Mouse (Mus musculus): Measurements from ENCODE around the gene Ddx49. TPM values are rescaled to one million over a fixed set of nuclear protein-coding genes. Genes with fewer than 3 reads are reported as not detected.

Gene Ddx49
- polyA plus RNA-seq, 1 experiment from 2014 or later: 45.0 TPM

DNA sequence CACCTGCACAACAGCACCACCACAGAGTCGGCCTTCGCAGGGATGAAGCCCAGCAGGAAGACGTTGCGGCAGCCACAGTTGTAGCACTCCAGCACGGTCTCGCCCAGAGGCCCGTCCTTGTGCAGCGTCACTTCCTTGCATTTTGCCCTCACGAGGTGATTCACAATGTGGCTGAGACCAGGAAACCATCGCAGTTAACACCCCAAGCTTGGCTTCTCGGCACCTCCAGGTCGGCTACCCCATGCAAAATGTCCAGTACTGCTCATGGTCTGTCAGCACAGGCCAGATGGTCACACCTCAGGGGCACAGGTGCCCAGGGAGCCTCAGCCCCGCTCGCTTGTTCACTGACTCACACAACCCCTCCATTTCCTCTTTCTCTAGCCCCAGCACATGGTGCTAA is 39.7 kb upstream of the Ddx49 start:
- no peak overlapping the region for H3K4me3 ChIP-seq (ENCODE audit: low read depth, low read length)
- H3K27ac ChIP-seq (ENCODE audit: low read length): no peak overlapping the region
- H3K4me1 ChIP-seq (ENCODE audit: control insufficient read depth, insufficient read depth, low read length): no peaks in the 10 kb centered on the region
- ATAC-seq (ENCODE audit: insufficient number of reproducible peaks, insufficient read depth, low FRiP score, low read depth): no peak
- H3K9me3 ChIP-seq (ENCODE audit: control insufficient read depth, low read depth, low read length): no peaks in the 10 kb centered on the region
- H3K9ac ChIP-seq (replicated peaks; ENCODE audit: low read depth, low read length): no peak overlapping the region
- 92% methylated on average over 14 of the region's 14 CpGs for WGBS
- H3K36me3 ChIP-seq (ENCODE audit: control insufficient read depth, insufficient read depth, low read length): peaks cover 65% of the 10 kb centered on the region
- H3K4me2 ChIP-seq (replicated peaks; ENCODE audit: low read depth, low read length): no peak overlapping the region
- no peaks in the 10 kb centered on the region for H3K27me3 ChIP-seq (ENCODE audit: control insufficient read depth, insufficient read depth, low read length)

DNA sequence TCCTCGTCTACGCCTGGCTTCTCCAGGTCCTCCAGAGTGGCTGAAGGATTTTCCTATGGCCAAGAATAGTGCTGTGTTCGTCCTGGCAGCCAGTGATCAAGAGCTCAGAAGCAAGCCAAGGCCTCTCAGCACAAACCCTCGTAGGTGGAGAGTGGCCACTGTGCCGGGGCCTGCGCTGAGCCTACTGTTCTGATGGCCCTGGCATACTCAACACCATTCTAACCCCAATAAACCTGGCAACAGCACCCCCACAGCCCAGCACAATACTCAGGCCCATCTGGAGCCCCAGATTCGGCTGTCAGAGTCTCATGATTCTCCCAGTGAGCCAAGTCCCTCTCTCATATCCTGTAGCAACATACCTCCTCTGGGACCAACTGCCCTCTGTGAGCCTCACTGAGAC is 38.4 kb upstream of the Ddx49 start:
- H3K27ac ChIP-seq (ENCODE audit: low read length): no peak overlapping the region
- 90% methylated on average over 7 of the region's 7 CpGs for WGBS
- H3K4me2 ChIP-seq (replicated peaks; ENCODE audit: low read depth, low read length): no peak overlapping the region
- peaks cover 74% of the 10 kb centered on the region for H3K36me3 ChIP-seq (ENCODE audit: control insufficient read depth, insufficient read depth, low read length)
- H3K9ac ChIP-seq (replicated peaks; ENCODE audit: low read depth, low read length): no peak overlapping the region
- no peaks in the 10 kb centered on the region for H3K27me3 ChIP-seq (ENCODE audit: control insufficient read depth, insufficient read depth, low read length)
- ATAC-seq (ENCODE audit: insufficient number of reproducible peaks, insufficient read depth, low FRiP score, low read depth): no peak
- H3K9me3 ChIP-seq (ENCODE audit: control insufficient read depth, low read depth, low read length): no peaks in the 10 kb centered on the region
- H3K4me3 ChIP-seq (ENCODE audit: low read depth, low read length): no peak overlapping the region
- no peaks in the 10 kb centered on the region for H3K4me1 ChIP-seq (ENCODE audit: control insufficient read depth, insufficient read depth, low read length)

DNA sequence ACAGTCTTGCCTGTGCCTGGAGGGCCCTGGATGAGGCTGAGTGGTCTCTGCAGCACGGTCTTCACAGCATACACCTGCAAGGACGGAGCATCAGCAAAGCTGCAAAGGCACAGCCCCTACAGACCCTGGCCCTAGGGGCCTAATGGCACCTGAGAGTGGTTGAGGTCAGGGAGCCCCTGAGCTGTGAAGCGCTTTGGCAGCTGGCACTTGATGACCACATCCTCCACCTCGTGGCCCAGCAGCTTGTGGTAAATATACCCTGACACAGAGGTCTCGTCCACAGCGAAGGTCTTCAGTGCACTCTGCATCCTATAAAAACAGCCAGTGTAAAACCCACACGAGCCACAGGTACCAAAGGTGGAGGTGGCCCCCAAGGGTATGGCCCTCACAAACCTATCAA is 36.6 kb upstream of the Ddx49 start:
- H3K4me1 ChIP-seq (ENCODE audit: control insufficient read depth, insufficient read depth, low read length): no peaks in the 10 kb centered on the region
- no peak overlapping the region for H3K27ac ChIP-seq (ENCODE audit: low read length)
- no peak for ATAC-seq (ENCODE audit: insufficient number of reproducible peaks, insufficient read depth, low FRiP score, low read depth)
- H3K9me3 ChIP-seq (ENCODE audit: control insufficient read depth, low read depth, low read length): no peaks in the 10 kb centered on the region
- H3K36me3 ChIP-seq (ENCODE audit: control insufficient read depth, insufficient read depth, low read length): peaks cover 91% of the 10 kb centered on the region
- 90% methylated on average over 7 of the region's 7 CpGs for WGBS
- no peaks in the 10 kb centered on the region for H3K27me3 ChIP-seq (ENCODE audit: control insufficient read depth, insufficient read depth, low read length)
- H3K9ac ChIP-seq (replicated peaks; ENCODE audit: low read depth, low read length): no peak overlapping the region
- H3K4me3 ChIP-seq (ENCODE audit: low read depth, low read length): no peak overlapping the region
- H3K4me2 ChIP-seq (replicated peaks; ENCODE audit: low read depth, low read length): no peak overlapping the region

DNA sequence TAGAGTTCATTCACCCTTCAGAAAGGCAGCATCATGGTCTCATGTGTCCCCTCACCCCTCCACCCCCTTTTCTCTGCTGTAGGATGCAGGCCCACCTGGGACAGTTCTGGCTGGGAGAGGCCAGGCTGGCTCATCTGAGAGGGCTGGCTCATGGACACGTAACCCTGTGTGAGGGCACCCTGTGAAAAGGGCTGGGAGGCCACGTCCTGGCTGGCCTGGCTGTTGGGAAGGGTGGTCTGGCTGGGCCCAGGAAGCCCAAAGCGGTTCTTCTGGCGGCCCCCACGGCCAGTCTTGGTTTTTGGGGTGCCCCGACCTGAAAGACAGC is 30.6 kb upstream of the Ddx49 start:
- H3K4me1 ChIP-seq (ENCODE audit: control insufficient read depth, insufficient read depth, low read length): peaks cover 13% of the 10 kb centered on the region
- no peaks in the 10 kb centered on the region for H3K9me3 ChIP-seq (ENCODE audit: control insufficient read depth, low read depth, low read length)
- H3K36me3 ChIP-seq (ENCODE audit: control insufficient read depth, insufficient read depth, low read length): peaks cover 66% of the 10 kb centered on the region
- no peaks in the 10 kb centered on the region for H3K27me3 ChIP-seq (ENCODE audit: control insufficient read depth, insufficient read depth, low read length)
- WGBS: 96% methylated on average over 6 of the region's 6 CpGs
- H3K4me2 ChIP-seq (replicated peaks; ENCODE audit: low read depth, low read length): no peak overlapping the region
- no peak overlapping the region for H3K4me3 ChIP-seq (ENCODE audit: low read depth, low read length)
- no peak overlapping the region for H3K9ac ChIP-seq (replicated peaks; ENCODE audit: low read depth, low read length)
- no peak for ATAC-seq (ENCODE audit: insufficient number of reproducible peaks, insufficient read depth, low FRiP score, low read depth)
- H3K27ac ChIP-seq (ENCODE audit: low read length): no peak overlapping the region

DNA sequence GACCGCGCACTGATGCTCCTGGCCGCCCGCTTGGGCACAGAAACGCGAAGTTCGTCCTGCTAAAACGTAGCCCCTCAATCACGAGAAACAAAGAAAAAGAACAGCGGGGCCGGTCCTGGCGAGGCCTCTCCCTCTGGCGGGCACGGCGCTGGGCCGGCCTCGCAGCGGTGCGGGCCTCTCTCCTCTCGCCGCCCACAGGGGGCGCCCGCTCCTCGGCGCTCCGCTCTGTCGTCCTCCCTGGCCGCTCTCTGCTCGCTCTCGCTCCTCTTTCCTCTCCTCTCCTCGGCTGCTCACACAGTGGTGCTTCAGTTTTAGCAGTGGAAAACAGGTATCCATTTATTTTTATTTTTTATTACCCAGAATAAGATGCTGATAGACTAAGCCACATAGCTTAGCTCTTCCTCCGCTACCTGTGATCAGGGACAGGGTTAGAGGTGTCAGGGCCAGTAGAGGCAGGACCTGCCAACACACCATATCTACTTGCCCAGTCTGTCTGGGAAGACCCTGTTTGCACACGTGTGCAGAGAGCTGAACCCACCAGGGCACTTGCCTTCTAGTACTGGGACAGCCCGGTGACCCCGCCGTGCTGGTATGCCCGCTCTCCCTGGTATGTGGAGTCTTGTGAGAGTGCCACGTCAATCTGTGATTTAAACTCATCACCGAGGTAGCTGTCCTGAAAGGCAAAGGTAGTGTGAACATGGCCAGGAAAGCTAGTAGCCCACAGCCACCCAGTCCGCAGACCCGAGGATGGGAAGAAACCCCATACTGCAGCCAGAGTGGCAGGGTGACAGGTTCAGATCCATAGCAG is 30.0 kb upstream of the Ddx49 start:
- peak; percentile 66; the same call in 1 of the 2 replicates for ATAC-seq (ENCODE audit: insufficient number of reproducible peaks, insufficient read depth, low FRiP score, low read depth)
- Histone ChIP-seq H3K4me1 (ENCODE audit: control insufficient read depth, insufficient read depth, low read length) (peaks cover 13% of the 10 kb centered on the region), H3K4me3 (ENCODE audit: low read depth, low read length) (no peak overlapping the region), H3K36me3 (ENCODE audit: control insufficient read depth, insufficient read depth, low read length) (peaks cover 61% of the 10 kb centered on the region), H3K27ac (ENCODE audit: low read length) (no peak overlapping the region), H3K27me3 (ENCODE audit: control insufficient read depth, insufficient read depth, low read length) (no peaks in the 10 kb centered on the region), H3K9ac (replicated peaks; ENCODE audit: low read depth, low read length) (no peak overlapping the region), H3K9me3 (ENCODE audit: control insufficient read depth, low read depth, low read length) (no peaks in the 10 kb centered on the region), H3K4me2 (replicated peaks; ENCODE audit: low read depth, low read length) (no peak overlapping the region)
- WGBS: 26% methylated on average over 41 of the region's 41 CpGs

DNA sequence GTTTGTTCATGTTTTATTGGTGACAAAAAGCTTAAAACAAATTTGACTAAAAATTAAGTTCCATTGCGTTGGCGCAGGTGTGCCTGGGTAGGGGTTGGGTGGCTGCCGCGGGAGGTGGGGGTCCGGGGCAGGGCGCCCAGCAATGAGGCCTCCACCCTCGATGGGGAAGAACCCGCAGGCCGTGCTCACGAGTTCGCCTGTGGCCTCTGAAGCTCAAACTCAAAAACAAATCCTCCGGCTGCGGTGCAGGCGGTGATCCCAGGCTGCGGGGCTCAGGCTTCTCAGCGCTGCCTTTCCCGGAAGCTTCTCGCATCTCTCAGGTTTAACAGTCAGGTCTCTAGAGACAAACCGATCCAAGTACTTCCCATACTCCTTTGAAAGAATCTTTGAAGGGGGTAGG is 29.2 kb upstream of the Ddx49 start:
- 69% methylated on average over 19 of the region's 19 CpGs for WGBS
- H3K27ac ChIP-seq (ENCODE audit: low read length): no peak overlapping the region
- no peak overlapping the region for H3K4me3 ChIP-seq (ENCODE audit: low read depth, low read length)
- H3K4me2 ChIP-seq (replicated peaks; ENCODE audit: low read depth, low read length): no peak overlapping the region
- peaks cover 53% of the 10 kb centered on the region for H3K36me3 ChIP-seq (ENCODE audit: control insufficient read depth, insufficient read depth, low read length)
- H3K9ac ChIP-seq (replicated peaks; ENCODE audit: low read depth, low read length): no peak overlapping the region
- no peaks in the 10 kb centered on the region for H3K9me3 ChIP-seq (ENCODE audit: control insufficient read depth, low read depth, low read length)
- ATAC-seq (ENCODE audit: insufficient number of reproducible peaks, insufficient read depth, low FRiP score, low read depth): no peak
- H3K4me1 ChIP-seq (ENCODE audit: control insufficient read depth, insufficient read depth, low read length): peaks cover 13% of the 10 kb centered on the region
- H3K27me3 ChIP-seq (ENCODE audit: control insufficient read depth, insufficient read depth, low read length): no peaks in the 10 kb centered on the region

DNA sequence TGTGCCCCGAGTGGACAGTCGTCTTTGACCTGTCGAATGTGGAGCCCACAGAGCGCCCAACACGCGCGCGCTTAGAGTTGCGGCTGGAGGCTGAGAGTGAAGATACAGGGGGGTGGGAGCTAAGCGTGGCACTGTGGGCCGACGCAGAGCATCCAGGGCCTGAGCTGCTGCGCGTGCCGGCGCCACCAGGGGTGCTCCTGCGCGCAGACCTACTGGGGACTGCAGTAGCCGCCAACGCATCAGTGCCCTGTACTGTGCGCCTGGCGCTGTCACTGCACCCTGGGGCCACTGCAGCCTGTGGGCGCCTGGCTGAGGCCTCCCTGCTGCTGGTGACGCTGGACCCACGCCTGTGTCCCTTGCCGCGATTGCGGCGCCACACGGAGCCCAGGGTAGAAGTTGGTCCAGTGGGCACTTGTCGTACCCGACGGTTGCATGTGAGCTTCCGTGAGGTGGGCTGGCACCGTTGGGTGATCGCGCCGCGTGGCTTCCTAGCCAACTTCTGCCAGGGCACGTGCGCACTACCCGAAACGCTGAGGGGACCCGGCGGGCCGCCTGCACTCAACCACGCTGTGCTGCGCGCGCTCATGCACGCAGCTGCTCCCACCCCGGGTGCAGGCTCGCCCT is 28.6 kb upstream of the Ddx49 start:
- ATAC-seq (ENCODE audit: insufficient number of reproducible peaks, insufficient read depth, low FRiP score, low read depth): peak; percentile 51
- Histone ChIP-seq H3K27me3 (ENCODE audit: control insufficient read depth, insufficient read depth, low read length) (no peaks in the 10 kb centered on the region), H3K4me1 (ENCODE audit: control insufficient read depth, insufficient read depth, low read length) (peaks cover 13% of the 10 kb centered on the region), H3K4me2 (replicated peaks; ENCODE audit: low read depth, low read length) (peak overlapping the region; percentile 32; the same call in 1 of the 2 replicates), H3K4me3 (ENCODE audit: low read depth, low read length) (peak overlapping the region; percentile 8; the same call in 1 of the 2 replicates), H3K27ac (ENCODE audit: low read length) (no peak overlapping the region), H3K9ac (replicated peaks; ENCODE audit: low read depth, low read length) (no peak overlapping the region; the same call in 1 of the 2 replicates), H3K36me3 (ENCODE audit: control insufficient read depth, insufficient read depth, low read length) (peaks cover 46% of the 10 kb centered on the region), H3K9me3 (ENCODE audit: control insufficient read depth, low read depth, low read length) (no peaks in the 10 kb centered on the region)
- WGBS: 36% methylated on average over 52 of the region's 53 CpGs

DNA sequence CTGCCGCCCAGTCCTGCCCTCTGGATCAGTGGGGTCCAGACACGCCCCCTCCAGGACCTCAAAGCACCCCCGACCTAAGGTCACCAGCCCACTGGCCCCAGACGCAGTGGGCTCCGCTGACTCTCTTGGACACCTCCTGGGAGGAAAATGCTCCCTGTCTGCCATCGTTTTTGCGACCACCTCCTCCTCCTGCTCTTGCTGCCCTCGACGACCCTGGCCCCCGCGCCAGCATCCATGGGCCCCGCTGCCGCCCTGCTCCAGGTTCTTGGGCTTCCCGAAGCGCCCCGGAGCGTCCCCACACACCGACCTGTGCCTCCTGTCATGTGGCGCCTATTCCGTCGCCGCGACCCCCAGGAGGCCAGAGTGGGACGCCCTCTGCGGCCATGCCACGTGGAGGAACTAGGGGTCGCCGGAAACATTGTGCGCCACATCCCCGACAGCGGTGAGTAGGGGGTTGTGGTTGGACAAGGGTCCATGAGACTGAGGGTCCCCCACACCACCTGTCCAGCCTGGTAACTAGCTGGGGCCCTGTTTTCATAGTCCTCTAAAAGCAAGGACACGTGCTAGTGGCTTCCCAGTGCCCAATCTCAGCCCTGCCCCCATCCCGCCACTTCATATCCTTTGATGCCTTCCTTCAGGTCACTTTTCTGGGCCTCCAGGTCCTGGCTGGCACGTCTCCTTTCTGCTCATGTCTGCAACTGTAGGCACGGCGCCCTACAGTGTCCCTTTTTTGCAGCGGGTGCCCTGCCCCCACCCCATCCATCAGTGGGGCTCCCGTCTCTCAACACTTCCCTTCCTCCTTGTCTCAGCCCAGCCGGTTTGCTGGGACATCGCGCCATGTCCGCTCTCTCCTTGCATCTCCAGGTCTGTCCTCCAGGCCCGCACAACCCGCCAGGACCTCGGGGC is 27.8 kb upstream of the Ddx49 start:
- peak overlapping the region; percentile 8; the same call in 1 of the 2 replicates for H3K4me3 ChIP-seq (ENCODE audit: low read depth, low read length)
- ATAC-seq (ENCODE audit: insufficient number of reproducible peaks, insufficient read depth, low FRiP score, low read depth): no peak
- peaks cover 39% of the 10 kb centered on the region for H3K36me3 ChIP-seq (ENCODE audit: control insufficient read depth, insufficient read depth, low read length)
- H3K9me3 ChIP-seq (ENCODE audit: control insufficient read depth, low read depth, low read length): no peaks in the 10 kb centered on the region
- H3K27me3 ChIP-seq (ENCODE audit: control insufficient read depth, insufficient read depth, low read length): no peaks in the 10 kb centered on the region
- peaks cover 13% of the 10 kb centered on the region for H3K4me1 ChIP-seq (ENCODE audit: control insufficient read depth, insufficient read depth, low read length)
- H3K9ac ChIP-seq (replicated peaks; ENCODE audit: low read depth, low read length): no peak overlapping the region; the same call in none of the 2 replicates
- peak overlapping the region; percentile 32; the same call in 1 of the 2 replicates for H3K4me2 ChIP-seq (replicated peaks; ENCODE audit: low read depth, low read length)
- WGBS: 12% methylated on average over 45 of the region's 45 CpGs
- no peak overlapping the region for H3K27ac ChIP-seq (ENCODE audit: low read length)

All from stomach, embryonic 14.5 days (tissue).